Mouse (Mus musculus): ENCODE results near the gene Cemip.

DNA sequence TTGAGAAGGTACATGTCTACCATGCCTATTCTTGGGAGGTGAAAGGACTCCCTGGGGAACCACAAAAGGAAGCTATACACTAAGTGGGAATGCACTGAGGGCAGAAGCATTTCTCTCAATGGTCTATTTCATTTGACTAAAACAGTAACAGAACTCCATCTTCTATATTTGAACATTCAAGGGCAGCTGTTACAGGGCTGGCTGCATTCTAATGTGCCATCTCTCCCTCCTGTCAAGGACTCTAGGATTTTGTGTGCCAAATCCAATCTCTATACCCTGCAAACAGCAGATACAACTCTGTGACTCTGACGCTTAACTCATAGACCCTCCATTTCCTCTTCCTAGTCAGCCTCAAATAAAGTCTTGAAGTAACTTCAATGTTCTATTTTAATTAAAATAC, 39.4 kb upstream of the Cemip start:
- TF ChIP-seq POLR2A (IDR thresholded peaks at IDR 0.05; ENCODE audit: insufficient read length, low read depth), result no peak
- no peak for TF ChIP-seq POLR2AphosphoS2 (IDR thresholded peaks at IDR 0.05; ENCODE audit: insufficient read length, low read depth)
- TF ChIP-seq MYOD1 (IDR thresholded peaks at IDR 0.05; ENCODE audit: control insufficient read depth in 1 of 3, insufficient read length in 2 of 3, low read depth in 2 of 3), result peak in 1 of 3 experiments; percentile 24
- no peak for TF ChIP-seq MAX (IDR thresholded peaks at IDR 0.05; ENCODE audit: low read depth)
- peak in 1 of 3 experiments; percentile 47 for TF ChIP-seq MYOG (IDR thresholded peaks at IDR 0.05; ENCODE audit: control insufficient read depth in 1 of 3, insufficient read depth in 1 of 3, insufficient read length in 2 of 3, low read depth in 2 of 3)
- no peak for TF ChIP-seq USF1 (IDR thresholded peaks at IDR 0.05; ENCODE audit: low read depth)
- TF ChIP-seq TCF12 (IDR thresholded peaks at IDR 0.05; ENCODE audit: insufficient read depth, poor library complexity, severe bottlenecking), result no peak
- TF ChIP-seq E2F4 (IDR thresholded peaks at IDR 0.05; ENCODE audit: insufficient read depth), result no peak
- TF ChIP-seq CEBPB (IDR thresholded peaks at IDR 0.05; ENCODE audit: insufficient read depth, poor library complexity, severe bottlenecking), result no peak
- TF ChIP-seq SRF (IDR thresholded peaks at IDR 0.05; ENCODE audit: control insufficient read depth, insufficient read length, low read depth), result no peak
